Mouse (Mus musculus) gastrocnemius, adult 18-20 months (tissue): ENCODE data around the gene Slc6a11. TPM values are rescaled to one million over a fixed set of nuclear protein-coding genes. Genes with fewer than 3 reads are reported as not detected.

ENCODE experiments used
- DNase-seq: peaks from one replicate; pipeline ENCODE4 v3.0.0; 2021; ENCODE audit warnings: low spot score
- long read RNA-seq, 2 experiments: library from polyadenylated mRNA; stranded (forward); transcript quantifications; one replicate each; pipeline ENCODE4 v2.0.0; 2021
- total RNA-seq, 2 experiments: library from RNA; stranded (reverse); gene quantifications; 2 replicates each; pipeline ENCODE4 v1.2.3; 2021

Gene Slc6a11
- under 1 TPM; 0.07 to 0.11 TPM for total RNA-seq
- long read RNA-seq, experiment 1 = 0 reads
- long read RNA-seq, experiment 2 = 0 reads

- DNase-seq = no peak
Measured at GRCm38 (mm10) chr6:114131122-114131872, at the start of gene Slc6a11. Slc6a11 (plus strand) TSS chr6:114131241.

GRCm38 (mm10) chr6:114087106-114087505 lies 43.9 kb upstream of the Slc6a11 start:
- no peak for DNase-seq

GRCm38 (mm10) chr6:114089626-114090025 lies 41.4 kb upstream of the Slc6a11 start:
- peak; percentile 52 for DNase-seq

- no peak for DNase-seq
Measured at GRCm38 (mm10) chr6:114092216-114092615, 38.8 kb upstream of the Slc6a11 start.

GRCm38 (mm10) chr6:114094251-114094650 lies 36.8 kb upstream of the Slc6a11 start:
- DNase-seq = no peak

GRCm38 (mm10) chr6:114096574-114096973 lies 34.5 kb upstream of the Slc6a11 start:
- no peak for DNase-seq

- DNase-seq = no peak
Measured at GRCm38 (mm10) chr6:114101923-114102322, 29.1 kb upstream of the Slc6a11 start.

GRCm38 (mm10) chr6:114119507-114119906 lies 11.5 kb upstream of the Slc6a11 start:
- DNase-seq = no peak

- DNase-seq = no peak
Measured at GRCm38 (mm10) chr6:114125530-114125929, 5.5 kb upstream of the Slc6a11 start.

- DNase-seq = no peak
Measured at GRCm38 (mm10) chr6:114132472-114132871, 1.4 kb downstream of the Slc6a11 start.

GRCm38 (mm10) chr6:114132916-114133315 lies 1.9 kb downstream of the Slc6a11 start:
- no peak for DNase-seq

GRCm38 (mm10) chr6:114138970-114139369 lies 7.9 kb downstream of the Slc6a11 start:
- no peak for DNase-seq

- DNase-seq = no peak
Measured at GRCm38 (mm10) chr6:114141481-114141880, 10.4 kb downstream of the Slc6a11 start.

- no peak for DNase-seq
Measured at GRCm38 (mm10) chr6:114142480-114142879, 11.4 kb downstream of the Slc6a11 start.

- no peak for DNase-seq
Measured at GRCm38 (mm10) chr6:114143544-114143943, 12.5 kb downstream of the Slc6a11 start.

- DNase-seq = no peak
Measured at GRCm38 (mm10) chr6:114144447-114145105, 13.5 kb downstream of the Slc6a11 start.

GRCm38 (mm10) chr6:114145650-114146329 lies 14.7 kb downstream of the Slc6a11 start:
- DNase-seq = no peak

GRCm38 (mm10) chr6:114155720-114156119 lies 24.7 kb downstream of the Slc6a11 start:
- no peak for DNase-seq

GRCm38 (mm10) chr6:114158811-114159210 lies 27.8 kb downstream of the Slc6a11 start:
- DNase-seq = no peak

GRCm38 (mm10) chr6:114160732-114161131 lies 29.7 kb downstream of the Slc6a11 start:
- DNase-seq = no peak

GRCm38 (mm10) chr6:114174052-114174397 lies 43.0 kb downstream of the Slc6a11 start:
- no peak for DNase-seq

GRCm38 (mm10) chr6:114174398-114175140 lies 43.5 kb downstream of the Slc6a11 start:
- no peak for DNase-seq
